Mouse (Mus musculus): ENCODE results near the gene Aldoc.

Aldoc gene

DNA sequence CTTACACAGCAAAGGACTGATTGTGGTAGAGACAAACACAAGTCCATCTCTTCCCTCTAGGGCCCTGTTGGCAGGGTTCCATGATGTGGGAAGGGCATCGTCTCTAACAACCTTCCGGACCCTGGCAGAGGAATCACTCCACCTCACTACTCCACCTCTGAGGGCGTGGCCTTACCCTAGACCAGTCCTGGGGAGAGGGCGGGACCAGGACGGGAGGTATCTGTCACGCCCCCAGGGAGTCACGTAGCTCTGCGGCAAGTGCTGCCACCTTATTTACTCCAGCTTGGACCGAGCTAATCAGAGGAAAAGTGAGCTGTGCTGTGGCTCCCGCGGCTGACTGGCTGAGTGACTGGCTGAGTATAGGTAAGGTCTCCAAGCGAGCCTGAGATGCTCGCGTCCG is at the start of gene Aldoc:
Aldoc (plus strand) TSS at position 109 of the 400 bp plus-strand sequence.
- DNase-seq: peak; percentile 76

DNA sequence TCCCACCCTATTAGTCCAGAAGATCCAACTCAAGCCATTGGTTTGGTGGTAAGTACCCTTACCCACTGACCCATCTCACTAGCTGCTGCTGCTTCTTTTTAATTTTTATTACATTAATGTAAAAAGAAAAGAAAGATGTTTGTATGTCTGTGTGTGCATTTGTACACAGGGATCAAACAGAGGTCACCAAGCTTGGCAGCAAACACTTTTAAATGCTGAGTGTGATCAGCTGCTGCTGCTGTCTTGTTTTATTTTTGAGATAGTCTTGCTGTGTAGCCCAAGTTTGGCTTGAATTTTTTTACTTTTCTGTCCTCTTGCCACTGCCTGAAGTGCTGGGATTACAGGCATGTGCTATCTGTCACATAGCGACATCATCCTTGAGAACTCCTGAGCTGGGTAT is 47.2 kb upstream of the Aldoc start:
- no peak for DNase-seq

DNA sequence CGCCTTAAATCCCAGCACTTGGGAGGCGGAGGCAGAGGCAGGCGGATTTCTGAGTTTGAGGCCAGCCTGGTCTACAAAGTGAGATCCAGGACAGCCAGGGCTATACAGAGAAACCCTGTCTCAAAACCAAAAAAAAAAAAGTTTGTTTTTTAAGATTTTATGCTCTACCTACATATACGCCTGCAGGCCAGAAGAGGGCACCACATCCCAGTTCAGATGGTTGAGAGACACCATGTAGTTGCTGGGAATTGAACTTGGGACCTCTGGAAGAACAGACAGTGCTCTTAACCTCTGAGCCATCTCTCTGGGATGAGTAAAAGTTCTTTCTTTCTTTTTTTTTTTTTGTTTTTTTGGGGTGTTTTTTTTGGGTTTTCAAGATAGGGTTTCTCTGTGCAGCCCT is 46.6 kb upstream of the Aldoc start:
- DNase-seq: peak; percentile 23

DNA sequence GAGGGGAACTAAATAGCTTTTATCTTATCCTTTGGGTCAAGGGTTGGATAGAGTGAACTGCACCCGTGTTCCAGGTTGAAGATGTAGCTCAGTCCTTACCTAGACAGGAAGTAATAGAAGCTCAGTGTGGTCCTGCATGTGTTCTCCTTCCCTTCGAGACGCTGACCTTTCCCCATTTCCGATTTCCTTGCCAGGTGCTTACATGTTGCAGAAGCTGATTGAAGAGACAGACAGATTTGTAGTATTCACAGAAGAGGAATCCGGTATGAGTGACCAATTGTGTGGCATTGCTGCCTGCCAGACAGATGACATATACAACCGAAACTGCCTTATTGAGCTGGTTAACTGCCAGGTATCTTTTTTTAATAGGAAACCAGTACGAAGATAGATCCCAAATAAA is 43.9 kb upstream of the Aldoc start:
- DNase-seq: no peak

DNA sequence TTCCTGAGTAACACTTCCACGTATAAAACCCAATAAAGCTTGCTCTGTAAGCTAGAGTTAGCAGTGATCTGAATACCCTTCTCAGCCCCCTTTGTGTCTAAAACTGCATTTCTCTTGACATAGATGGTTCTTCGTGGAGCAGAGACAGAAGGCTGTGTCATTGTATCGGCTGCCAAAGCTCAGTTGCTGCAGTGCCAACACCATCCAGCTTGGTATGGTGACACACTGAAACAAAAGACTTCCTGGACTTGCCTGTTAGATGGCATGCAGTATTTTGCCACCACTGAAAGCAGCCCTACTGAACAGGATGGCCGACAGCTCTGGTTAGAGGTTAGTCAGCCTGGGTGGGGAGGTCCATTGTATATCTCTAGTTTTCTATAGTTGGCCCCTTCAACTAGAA is 43.2 kb upstream of the Aldoc start:
- no peak for DNase-seq

DNA sequence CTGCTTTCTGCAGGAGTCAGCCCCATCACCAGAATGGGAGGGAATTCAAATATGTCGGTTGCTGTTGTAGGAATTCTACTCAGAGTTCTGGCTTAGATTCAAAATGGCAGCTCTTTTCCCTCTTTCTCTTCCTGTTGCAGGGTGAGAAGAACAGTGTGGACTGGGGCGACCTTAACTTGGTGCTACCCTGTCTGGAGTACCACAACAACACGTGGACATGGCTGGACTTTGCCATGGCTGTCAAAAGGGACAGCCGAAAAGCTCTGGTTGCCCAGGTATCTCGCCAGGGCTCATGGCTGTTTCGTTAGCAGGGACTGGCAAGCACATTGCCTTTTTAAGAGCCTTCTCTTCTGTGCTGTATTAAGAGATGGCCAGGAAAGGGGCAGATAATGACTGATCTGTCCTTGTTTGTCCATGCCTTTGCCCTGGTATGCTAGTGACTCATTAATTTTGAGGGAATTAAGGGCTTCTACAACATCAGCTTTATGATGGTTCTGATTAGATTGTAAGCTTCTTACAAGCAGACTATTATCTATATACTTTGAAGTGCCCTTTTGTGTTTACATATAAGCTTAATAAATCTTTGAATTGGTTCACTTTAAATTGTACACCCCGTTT is 33.5 kb upstream of the Aldoc start:
- no peak for DNase-seq

DNA sequence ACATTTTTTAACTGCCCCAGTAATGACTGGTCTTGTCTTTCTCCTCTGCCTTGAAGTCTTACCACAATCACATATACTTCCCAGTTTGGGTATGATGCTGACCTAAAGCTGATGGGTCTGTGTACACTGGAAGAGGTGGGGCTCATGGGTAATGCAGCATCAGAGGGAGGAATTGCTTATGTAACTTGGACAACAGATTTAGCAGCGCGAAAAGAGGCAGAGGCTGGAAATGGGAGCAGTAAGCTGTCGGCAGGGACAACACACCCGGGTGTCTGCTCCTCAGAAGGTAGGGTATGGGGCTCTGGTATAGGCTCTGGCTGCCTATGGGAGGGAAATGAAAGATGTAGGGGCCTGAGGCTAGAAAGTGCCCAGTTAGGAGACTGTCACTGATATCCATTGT is 32.1 kb upstream of the Aldoc start, which contains the start of gene BC030499:
BC030499 (plus strand) TSS at position 188 of the 400 bp plus-strand sequence.
- no peak for DNase-seq

DNA sequence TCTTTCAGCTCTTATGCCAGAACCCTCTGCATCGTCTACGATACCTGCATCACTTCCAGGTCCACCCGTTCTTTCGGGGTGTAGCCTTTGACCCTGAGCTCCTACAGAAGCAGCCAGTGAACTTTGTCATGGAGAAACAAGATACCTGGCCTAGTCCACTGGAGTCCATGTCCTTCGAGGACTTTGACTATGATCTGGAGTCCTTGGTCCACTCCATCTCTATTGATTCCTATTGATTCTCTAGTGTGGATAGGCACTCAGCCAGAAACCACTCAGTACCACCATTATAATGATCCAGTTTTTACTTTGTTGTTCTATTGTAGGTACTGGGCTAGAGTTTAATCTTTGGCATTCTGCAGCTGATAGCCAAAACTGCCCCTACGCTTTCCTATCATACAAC is 28.2 kb upstream of the Aldoc start:
- no peak for DNase-seq

DNA sequence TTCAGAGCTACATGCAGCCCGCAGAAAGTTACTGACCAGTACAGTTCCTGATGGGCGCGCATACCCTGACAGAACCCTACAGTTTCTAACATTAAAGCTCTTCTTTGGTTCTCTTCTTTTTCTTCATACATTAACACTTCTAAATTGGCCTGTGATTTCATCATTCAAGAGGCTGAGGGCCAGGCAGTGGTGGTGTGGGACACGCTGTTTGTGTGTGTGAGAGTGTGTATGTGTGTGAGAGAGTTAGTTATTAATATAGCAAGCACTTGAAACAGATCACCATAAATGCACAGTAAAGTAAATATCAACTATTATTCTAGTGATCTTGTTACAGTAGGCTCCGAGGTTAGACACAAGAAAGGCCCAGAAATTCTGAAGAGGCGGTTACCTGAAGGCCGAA is 21.9 kb upstream of the Aldoc start:
- no peak for DNase-seq

DNA sequence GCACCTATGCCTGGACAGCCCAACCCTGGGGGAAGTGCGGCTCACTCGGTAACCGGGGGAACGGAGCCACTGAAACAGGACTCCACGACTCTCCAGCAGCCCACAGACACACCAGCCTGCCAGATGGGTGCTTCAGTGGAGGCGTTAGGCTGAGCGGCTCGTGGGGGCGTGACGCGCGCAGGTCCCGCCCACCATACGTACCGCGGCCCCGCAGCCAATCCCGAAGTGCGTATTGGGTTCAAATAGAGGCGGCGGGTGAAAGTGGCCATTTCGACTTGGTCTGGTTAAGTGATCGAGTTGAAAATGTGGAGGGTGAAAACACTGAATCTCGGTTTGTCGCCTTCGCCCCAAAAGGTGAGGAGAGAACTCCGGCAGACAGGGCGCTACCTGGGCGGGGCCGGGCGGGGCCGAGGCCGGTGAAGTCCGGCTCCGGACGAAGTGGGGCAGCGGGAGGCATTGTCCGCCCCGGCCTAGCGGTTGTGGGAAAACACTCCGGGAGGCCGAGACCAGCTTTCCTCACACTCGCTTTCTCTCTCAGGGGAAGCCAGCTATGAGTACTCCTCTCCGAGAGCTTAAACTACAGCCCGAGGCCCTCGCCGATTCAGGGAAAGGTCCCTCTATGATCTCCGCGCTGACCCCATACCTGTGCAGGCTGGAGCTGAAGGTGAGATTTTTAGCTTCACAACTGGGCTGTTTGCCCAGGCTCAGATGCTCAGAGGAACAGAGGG is 21.2 kb upstream of the Aldoc start, which contains the start of gene Spag5:
Spag5 (plus strand) TSS at position 173 of the 728 bp plus-strand sequence.
- DNase-seq: peak; percentile 92

DNA sequence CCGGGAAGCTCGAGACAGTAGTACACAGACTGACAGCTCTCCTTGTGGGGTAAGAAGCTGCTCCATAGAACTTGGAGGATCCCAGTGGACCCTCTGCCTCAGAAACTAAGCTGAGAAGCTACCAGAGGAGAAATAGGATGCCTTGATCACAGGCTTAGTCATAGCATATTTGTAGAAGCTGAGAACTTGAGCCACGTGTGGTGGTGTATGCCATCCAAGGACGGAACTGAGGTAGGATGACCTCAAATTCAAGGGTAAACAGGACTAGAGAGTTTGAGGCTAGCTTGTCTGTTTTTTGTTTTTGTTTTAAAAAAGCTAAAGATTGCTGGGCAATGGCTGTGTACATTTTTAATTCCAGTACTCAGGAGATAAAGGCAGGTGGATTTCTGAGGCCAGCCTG is 17.5 kb upstream of the Aldoc start:
- no peak for DNase-seq

DNA sequence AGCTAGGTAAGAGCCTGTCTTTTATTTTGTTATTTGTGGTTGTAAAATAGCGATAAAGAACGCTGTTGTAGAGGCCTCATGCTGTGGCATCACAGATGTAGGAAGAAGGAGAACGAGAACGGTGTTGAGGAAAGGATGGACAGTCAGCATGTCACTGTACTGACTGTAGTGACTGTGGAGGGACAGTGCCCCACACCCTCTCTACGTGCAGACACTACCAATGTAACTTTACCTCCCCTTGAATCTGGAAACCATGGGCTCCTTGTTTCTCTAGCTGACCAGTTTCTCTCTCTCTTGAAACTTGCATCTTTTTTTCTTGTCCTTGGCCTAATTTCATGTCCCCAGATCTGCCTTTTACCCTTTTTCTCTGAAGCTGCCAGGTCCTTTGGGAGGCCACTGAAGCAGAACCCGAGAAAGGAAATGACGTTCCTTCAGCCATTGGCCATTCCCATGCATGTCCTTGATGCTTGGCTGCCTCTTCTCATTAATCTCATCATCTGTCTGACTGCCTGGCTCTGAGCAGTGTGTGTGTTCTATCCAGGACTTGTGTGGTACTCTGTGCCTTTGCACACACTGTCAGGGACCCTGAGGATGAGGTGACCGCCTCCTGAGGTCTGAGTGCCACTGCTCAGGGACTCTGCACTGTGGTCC is 11.8 kb upstream of the Aldoc start:
- no peak for DNase-seq

DNA sequence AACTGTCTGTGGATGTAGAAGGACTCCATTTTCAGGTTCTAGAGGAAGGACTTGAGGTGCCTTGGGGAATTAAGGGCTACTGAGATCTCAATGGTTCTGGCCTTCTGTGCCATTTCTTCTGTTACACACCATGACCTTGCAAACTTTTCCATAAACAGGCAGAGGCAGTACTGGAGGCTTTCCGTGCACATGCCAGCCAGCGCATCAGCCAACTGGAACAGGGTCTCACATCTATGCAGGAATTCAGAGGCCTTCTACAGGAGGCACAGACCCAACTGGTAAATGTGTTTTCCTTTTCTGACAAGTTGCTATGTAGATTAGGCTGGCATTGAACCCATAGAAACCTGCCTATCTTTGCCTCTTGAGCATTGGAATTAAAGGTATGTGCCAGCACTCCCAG is 9.1 kb upstream of the Aldoc start:
- no peak for DNase-seq

DNA sequence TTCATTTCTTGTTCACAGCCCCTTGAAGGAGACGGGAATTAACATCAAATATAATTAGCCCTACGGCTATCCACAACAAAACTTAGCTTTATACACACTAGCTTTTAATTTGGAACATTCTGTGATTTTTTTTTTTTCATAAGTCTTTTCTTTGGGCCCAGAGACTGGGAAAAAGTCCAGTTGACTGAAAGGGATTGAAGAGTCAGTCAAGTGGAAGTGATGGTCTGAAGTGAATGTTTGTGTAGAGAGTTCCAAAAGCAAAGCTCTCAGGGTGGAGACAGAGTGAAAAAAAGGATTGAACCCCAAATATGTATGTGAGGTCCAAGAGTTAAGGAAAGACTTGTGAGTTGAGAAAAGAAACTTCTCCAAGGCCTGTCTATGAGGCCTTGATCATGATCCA is 4.4 kb upstream of the Aldoc start:
- DNase-seq: no peak

DNA sequence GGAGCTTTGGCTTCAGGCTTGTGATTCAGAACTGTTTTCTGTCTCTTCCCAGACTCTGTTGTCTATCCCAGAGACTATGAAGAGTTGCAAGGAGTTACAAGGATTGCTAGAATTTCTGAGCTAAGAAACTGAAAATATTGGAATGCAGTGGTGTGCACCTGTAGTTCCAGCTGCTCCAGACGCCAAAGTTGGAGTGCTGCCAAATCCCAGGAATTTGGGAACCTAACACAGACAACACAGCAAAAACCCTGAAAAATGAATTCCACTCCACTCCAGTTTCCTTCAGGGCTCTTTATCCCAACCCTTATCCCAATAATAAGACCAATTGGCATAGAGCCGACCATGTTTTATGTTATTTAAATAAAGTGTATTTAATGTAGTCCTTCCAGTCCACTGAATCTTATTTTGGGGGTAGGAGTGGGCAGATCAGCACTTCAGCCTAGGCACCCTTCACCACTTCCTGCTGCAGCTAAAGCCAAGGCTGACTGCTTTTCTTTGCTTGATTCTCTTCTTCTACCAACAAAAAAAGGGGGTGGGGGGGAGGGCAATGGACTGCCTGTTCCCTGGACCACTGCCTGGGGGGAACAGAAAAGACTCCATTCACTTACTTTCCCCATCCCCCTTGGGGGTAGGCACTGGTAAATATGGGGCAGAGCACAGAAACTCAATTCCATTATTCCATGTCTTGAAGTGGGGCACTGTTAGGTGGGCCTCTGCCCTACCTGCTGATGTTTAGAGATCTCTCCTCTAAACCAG is 514 bp upstream of the Aldoc start:
- no peak for DNase-seq

DNA sequence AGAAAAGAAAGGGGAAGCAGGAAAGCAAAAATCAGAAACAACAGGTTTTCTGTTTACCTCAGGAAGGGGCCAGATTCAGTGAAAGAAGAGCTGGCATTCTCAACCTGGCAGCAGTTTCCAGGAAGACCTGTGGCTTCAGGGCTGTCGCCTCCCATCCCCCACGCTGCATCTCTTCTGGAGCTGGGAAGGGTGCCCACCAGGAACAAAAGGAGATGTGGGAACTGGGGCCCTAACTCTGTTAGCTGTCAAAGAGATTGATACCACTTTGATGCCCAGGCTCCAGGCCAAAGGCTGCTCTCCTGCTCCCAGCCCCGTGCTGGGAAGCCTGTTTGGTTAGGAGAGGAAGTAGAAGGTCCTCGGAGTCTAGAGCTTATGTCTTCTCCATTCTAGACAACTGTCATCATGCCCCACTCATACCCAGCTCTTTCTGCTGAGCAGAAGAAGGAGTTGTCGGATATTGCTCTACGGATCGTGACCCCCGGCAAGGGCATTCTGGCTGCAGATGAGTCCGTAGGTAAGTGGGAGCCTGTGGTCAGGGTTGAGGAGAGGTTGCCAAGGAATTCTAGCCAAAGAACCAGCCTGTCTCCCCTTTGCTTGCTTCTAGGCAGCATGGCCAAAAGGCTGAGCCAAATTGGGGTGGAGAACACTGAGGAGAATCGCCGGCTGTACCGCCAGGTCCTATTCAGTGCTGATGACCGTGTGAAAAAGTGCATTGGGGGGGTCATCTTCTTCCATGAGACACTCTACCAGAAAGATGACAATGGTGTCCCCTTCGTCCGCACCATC is 1.4 kb downstream of the Aldoc start:
- DNase-seq: no peak

DNA sequence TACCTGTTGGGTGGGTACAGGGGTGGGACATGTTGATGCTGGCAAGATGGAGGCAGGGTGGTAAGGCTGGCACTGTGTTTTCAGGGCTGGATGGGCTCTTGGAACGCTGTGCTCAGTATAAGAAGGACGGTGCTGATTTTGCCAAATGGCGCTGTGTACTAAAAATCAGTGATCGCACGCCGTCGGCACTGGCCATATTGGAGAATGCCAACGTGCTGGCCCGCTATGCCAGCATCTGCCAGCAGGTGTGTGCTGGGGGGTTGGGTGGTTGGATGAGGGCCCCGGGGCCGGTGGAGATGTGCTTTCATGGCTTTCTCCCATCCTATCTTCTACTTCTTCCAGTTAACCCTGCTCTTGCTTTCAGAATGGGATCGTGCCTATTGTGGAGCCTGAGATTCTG is 2.2 kb downstream of the Aldoc start:
- DNase-seq: no peak

DNA sequence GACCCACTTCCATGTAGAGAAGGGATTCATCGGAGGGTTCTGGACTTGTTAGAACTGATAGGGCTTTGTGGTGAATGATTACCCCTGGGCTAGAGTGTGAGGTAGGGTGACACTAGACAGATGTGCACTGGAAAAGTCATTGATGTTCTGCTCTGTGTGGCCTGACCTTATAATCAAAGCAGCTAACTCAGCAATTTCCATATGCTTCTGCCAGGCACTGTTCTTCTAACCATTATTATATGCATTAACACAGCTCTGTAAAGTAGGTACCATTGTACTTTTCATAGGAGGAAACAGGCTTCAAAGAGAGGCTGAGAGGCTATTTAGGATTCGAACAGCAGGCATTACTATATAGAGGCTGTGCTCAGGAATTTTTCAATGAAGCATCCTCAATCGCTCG is 4.4 kb downstream of the Aldoc start:
- no peak for DNase-seq

DNA sequence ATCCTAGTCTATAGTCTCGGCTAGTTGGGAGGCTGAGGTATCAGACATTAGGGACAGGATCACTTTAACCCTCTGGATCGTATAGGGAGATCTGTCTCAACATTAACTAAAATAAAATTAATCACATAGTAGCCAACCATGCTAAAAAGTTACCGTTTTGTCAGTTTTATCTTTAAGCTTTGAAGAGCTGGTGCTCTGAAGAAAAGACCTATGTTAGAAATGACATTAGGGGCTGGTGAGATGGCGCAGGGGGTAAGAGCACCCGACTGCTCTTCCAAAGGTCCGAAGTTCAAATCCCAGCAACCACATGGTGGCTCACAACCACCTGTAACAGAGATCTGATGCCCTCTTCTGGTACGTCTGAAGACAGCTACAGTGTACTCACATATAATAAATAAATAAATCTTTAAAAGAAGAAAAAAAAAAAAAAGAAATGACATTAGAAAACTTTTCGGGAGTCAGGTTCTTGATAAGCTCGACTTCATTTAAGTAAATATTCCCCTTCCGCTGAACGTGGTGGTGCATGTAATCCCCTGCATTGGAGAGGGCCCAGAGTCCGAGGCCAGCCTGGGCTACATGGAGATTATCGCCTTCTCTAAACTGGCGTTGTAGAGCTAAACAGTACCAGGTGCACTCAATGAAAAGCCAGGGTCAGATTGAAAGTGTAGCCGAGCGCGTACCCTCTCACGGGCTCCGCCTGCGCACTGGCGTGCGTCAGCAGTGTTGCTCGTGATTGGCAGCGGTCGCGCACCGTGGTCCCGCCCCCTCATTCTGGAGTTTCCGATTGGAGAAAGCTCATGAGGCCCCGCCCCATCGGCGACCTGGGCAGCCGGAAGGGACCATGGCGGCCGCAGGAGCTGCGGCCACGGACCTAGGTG is 5.1 kb downstream of the Aldoc start, which contains the start of gene Pigs:
Pigs (plus strand) TSS at position 782 of the 878 bp plus-strand sequence.
- peak; percentile 95 for DNase-seq

DNA sequence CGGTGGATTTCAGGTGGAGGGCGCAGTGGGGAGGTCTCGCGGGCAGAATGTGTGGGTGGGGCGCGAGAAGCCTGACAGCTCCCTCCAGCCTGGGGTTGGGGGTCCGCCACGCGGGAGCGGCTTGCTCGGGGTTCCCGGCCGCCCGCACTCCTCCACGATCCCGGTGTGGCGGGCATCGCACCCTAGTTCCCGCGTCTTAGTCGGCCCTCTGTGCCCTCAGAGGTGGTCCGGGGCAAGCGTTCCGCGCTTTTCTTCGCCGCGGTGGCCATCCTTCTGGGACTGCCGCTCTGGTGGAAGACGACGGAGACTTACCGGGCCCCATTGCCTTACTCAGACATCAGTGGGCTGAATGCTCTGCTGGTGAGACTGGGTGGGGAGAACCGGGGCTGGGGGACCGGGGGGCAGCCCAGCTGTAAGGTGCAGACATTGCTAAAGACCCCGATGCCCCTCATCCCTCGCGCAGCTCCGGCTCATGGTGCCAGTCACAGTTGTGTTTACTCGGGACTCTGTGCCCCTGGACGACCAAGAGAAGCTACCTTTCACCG is 5.8 kb downstream of the Aldoc start:
- DNase-seq: no peak

DNA sequence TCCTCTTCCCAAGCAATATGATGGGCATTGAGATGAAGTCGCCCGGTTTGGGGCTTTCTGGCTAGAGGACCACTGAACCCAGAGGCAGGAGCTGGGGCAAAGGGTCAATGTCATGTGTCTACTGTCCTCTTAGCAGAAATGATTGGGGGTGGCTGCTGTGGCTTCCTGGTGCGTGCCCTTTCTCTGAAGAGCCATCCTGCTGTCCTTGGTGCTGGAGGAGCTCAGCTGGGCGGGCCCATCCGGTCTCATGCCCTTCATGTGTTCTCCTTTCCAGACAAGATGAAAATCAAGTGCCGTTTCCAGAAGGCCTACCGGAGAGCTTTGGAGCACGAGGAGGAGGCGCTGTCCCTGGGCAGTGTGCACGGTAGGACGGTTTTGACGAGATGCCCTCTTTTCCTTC is 9.9 kb downstream of the Aldoc start:
- no peak for DNase-seq

Data from thymus, postnatal 14 days (tissue).